ENCODE assay signal across 27 mouse cellular contexts in genomic region chr6:71235944-71236343, GRCm38 (mm10). TPM values are rescaled to one million over a fixed set of nuclear protein-coding genes. Genes with fewer than 3 reads are reported as not detected.
DNase-seq lines count a peak whose midpoint lies in the region; ATAC-seq and TF ChIP-seq lines count a peak whose summit lies in the region.
"Had no signal": no experiment of that assay in that cellular context is flagged by ENCODE, and none has a peak within 500 bp of the region (broad histone marks: within the 10 kb centered on the region; RNA-seq: fewer than 3 reads in every experiment).

No protein-coding gene starts in this region.

- no peaks in the 10 kb centered on the region for H3K27me3 ChIP-seq in liver, embryonic 11.5 days (replicated peaks; ENCODE audit: control insufficient read depth, insufficient read depth, low read length)
- H3K27me3 ChIP-seq: embryonic facial prominence, embryonic 15.5 days; neural tube, embryonic 13.5 days had no signal

- no peak overlapping the region for H3K9ac ChIP-seq in ES-E14 (ENCODE audit: insufficient read depth, low read depth, low read length, poor library complexity, severe bottlenecking)
- no peak overlapping the region for H3K9ac ChIP-seq in liver, embryonic 11.5 days (ENCODE audit: low read depth, low read length)
- H3K9ac ChIP-seq: embryonic facial prominence, embryonic 15.5 days; hindbrain, embryonic 14.5 days; neural tube, embryonic 13.5 days had no signal

- H3K4me3 ChIP-seq in ES-E14 (ENCODE audit: insufficient read depth in 1 of 2, low read depth in 1 of 2, low read length in 2 of 2, poor library complexity in 1 of 2, severe bottlenecking in 1 of 2) = no peak overlapping the region
- no peak overlapping the region for H3K4me3 ChIP-seq in liver, embryonic 11.5 days (ENCODE audit: low read depth, low read length)
- H3K4me3 ChIP-seq: embryonic facial prominence, embryonic 15.5 days; heart, embryonic 10.5 days; layer of hippocampus, adult 2 months; neural tube, embryonic 13.5 days had no signal

- in situ Hi-C loops in ES-E14 (cut with MboI; ENCODE audit: low sequenced_read_pairs in 2 of 2, unreplicated experiment in 2 of 2) = no loop called here

- H3K9me3 ChIP-seq in ES-E14 (ENCODE audit: control insufficient read depth, insufficient read depth, low read depth, low read length) = no peaks in the 10 kb centered on the region
- no peaks in the 10 kb centered on the region for H3K9me3 ChIP-seq in liver, embryonic 11.5 days (ENCODE audit: control insufficient read depth, low read length)
- H3K9me3 ChIP-seq: embryonic facial prominence, embryonic 15.5 days; heart, embryonic 10.5 days; neural tube, embryonic 13.5 days had no signal

- H3K36me3 ChIP-seq in ES-E14 (ENCODE audit: control insufficient read depth, insufficient read depth, low read length, poor library complexity, severe bottlenecking) = no peaks in the 10 kb centered on the region
- no peaks in the 10 kb centered on the region for H3K36me3 ChIP-seq in liver, embryonic 11.5 days (ENCODE audit: control insufficient read depth, insufficient read depth, low read length)
- H3K36me3 ChIP-seq: embryonic facial prominence, embryonic 15.5 days; neural tube, embryonic 13.5 days had no signal

- peaks cover 0 to 6% of the 10 kb centered on the region in 2 experiments; a peak in 2 of 4 replicates for H3K4me1 ChIP-seq in ES-E14 (ENCODE audit: control insufficient read depth in 2 of 2, insufficient read depth in 2 of 2, low read length in 2 of 2, poor library complexity in 1 of 2)
- H3K4me1 ChIP-seq in liver, embryonic 11.5 days (replicated peaks; ENCODE audit: control insufficient read depth, insufficient read depth, low read length) = no peaks in the 10 kb centered on the region
- H3K4me1 ChIP-seq: embryonic facial prominence, embryonic 15.5 days; neural tube, embryonic 13.5 days had no signal

- ATAC-seq in liver, embryonic 11.5 days (replicated peaks; ENCODE audit: low FRiP score) = peak; percentile 53
- ATAC-seq: activated CD4-positive, CD25-positive, alpha-beta regulatory T cell, adult 4 months; forebrain, embryonic 16.5 days had no signal

- DNase-seq in kidney, adult 11 months = peak; percentile 21
- no peak for DNase-seq in kidney, postnatal 14 days
- DNase-seq in ES-E14 (ENCODE audit: low read depth, low spot score) = no peak
- no peak for DNase-seq in liver, embryonic 11.5 days (ENCODE audit: low spot score)
- DNase-seq in mesoderm, embryonic 11.5 days (ENCODE audit: low read depth, low spot score) = peak; percentile 12
- no peak for DNase-seq in MN1 (ENCODE audit: low spot score)
- no peak for DNase-seq in urinary bladder, postnatal 4 days (ENCODE audit: low spot score in 2 of 2)
- no peak for DNase-seq in spleen, adult 12 weeks (ENCODE audit: low spot score)
- DNase-seq: adrenal gland, postnatal 10 days; cerebellum, adult 9-11 months; gastrocnemius, postnatal 25 days; heart, postnatal 14 days; layer of hippocampus, postnatal 36 days; lung, postnatal 10 days; midbrain, embryonic 14.5 days; right cerebral cortex, postnatal 14 days had no signal

- H3K27ac ChIP-seq in ES-E14 (ENCODE audit: insufficient read depth, low read depth, low read length, poor library complexity, severe bottlenecking) = no peak overlapping the region
- H3K27ac ChIP-seq in liver, embryonic 11.5 days (ENCODE audit: low read depth, low read length) = no peak overlapping the region; the same call in 1 of the 2 replicates
- H3K27ac ChIP-seq: embryonic facial prominence, embryonic 15.5 days; heart, embryonic 10.5 days; hindbrain, embryonic 14.5 days; layer of hippocampus, adult 2 months; neural tube, embryonic 13.5 days; stomach, postnatal 0 days had no signal

- 68% methylated on average over 3 of the region's 3 CpGs for WGBS in liver, embryonic 11.5 days

- no peak overlapping the region for H3K4me2 ChIP-seq in liver, embryonic 11.5 days
- H3K4me2 ChIP-seq: embryonic facial prominence, embryonic 15.5 days; hindbrain, embryonic 14.5 days; neural tube, embryonic 13.5 days had no signal

TF ChIP-seq in ES-E14, 5 proteins besides CTCF, POLR2A, EP300 and RAD21:
- TF ChIP-seq HCFC1 (IDR thresholded peaks at IDR 0.05; ENCODE audit: borderline replicate concordance, insufficient read depth, low read length) (no peak), ZNF384 (IDR thresholded peaks at IDR 0.05; ENCODE audit: low read depth, low read length) (peak; percentile 90)

RNA-seq across cellular contexts. Expression of gene Krcc1, which starts 35.5 kb away (rescaled TPM):
- 13.2 and 19.2 TPM in 2 replicates for total RNA-seq in ES-E14 (2012; rRNA removed)
- polyA plus RNA-seq in liver, embryonic 11.5 days (2014; fragmentation: Nextera tagmentation; extraction: Ambion mirVana) = 35.5 and 40.3 TPM in 2 replicates

RNA-seq across cellular contexts. Expression of gene Fabp1, which starts 36.3 kb away (rescaled TPM):
- total RNA-seq in ES-E14 (2012; rRNA removed) = not detected in 2 replicates
- polyA plus RNA-seq in liver, embryonic 11.5 days (2014; fragmentation: Nextera tagmentation; extraction: Ambion mirVana) = 59.9 and 63.9 TPM in 2 replicates
- total RNA-seq: gastrocnemius, postnatal 25 days; heart, postnatal 14 days; layer of hippocampus, adult 2 months; layer of hippocampus, postnatal 36 days; left cerebral cortex, postnatal 14 days; megakaryocyte progenitor cell, adult 5-6 weeks had no signal
- polyA plus RNA-seq: activated CD4-positive, CD25-positive, alpha-beta regulatory T cell, adult 4 months; C2C12; forebrain, embryonic 16.5 days; hindbrain, embryonic 14.5 days; midbrain, embryonic 14.5 days had no signal

Comparison
In these comparisons a context has a peak if more than half of its experiments do, and no peak if none do; other contexts are left out.
1. DNase-seq: peak in kidney, adult 11 months (single experiment) and mesoderm, embryonic 11.5 days (single experiment); none in kidney, postnatal 14 days (single experiment), ES-E14 (single experiment), liver, embryonic 11.5 days (single experiment), MN1 (single experiment), urinary bladder, postnatal 4 days (0 of 2) and spleen, adult 12 weeks (single experiment).